Mouse (Mus musculus): ENCODE results near the gene Iqsec1.

GRCm38 (mm10) chr6:90702197-90702596, 286.3 kb downstream of the Iqsec1 start:
- TF ChIP-seq CTCF (IDR thresholded peaks at IDR 0.05; ENCODE audit: low read depth, low read length): no peak
- no peak for TF ChIP-seq POLR2A (IDR thresholded peaks at IDR 0.05; ENCODE audit: insufficient read depth, low read length)
